Mouse (Mus musculus): ENCODE results near the gene Inpp5b.

Inpp5b gene

GRCm38 (mm10) chr4:124765802-124766565, 24.3 kb downstream of the Inpp5b start:
- no peak for DNase-seq (ENCODE audit: low spot score)

DNA sequence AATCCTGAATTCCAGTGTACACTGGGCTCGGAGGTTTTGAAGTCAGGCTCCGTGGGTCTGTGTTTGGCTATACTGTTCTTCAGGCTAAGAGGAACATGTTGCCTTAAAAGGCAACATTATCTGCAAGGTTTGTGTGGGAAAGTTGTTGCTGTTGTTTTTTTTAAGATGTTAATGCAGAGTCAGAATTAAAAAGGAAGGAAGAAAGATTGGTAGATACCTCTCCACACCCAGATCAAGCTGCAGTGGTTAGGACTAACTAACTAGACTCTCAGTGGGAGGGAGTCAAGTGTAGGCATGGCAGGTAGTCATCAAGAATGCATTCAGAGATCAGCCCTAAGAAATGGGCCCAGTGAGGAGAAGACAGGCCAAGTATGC, 24.9 kb downstream of the Inpp5b start:
- DNase-seq (ENCODE audit: low spot score): no peak

- DNase-seq (ENCODE audit: low spot score): no peak
Measured at GRCm38 (mm10) chr4:124768963-124769591, 27.4 kb downstream of the Inpp5b start.

DNA sequence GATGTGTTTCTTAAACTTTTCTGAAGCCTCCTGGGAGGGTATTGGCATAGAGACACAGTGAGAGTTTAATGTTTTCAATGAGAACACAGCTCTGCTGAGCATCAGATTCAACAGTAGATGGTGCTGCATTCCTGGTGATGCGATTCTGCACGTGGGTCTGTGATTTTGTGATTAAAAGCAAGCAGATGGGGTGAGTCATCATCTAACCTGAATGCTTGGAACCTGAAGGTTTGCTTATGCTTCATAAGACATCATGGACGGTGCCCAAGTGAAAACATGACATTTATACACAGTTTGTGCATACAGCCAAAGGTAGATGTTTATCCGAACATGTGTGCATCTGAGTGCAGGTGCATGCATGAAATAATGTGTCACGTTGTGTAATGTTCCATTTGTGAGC, 29.0 kb downstream of the Inpp5b start:
- DNase-seq (ENCODE audit: low spot score): no peak

GRCm38 (mm10) chr4:124772125-124772524, 30.5 kb downstream of the Inpp5b start:
- no peak for DNase-seq (ENCODE audit: low spot score)

GRCm38 (mm10) chr4:124773449-124773848, 31.8 kb downstream of the Inpp5b start:
- no peak for DNase-seq (ENCODE audit: low spot score)

DNA sequence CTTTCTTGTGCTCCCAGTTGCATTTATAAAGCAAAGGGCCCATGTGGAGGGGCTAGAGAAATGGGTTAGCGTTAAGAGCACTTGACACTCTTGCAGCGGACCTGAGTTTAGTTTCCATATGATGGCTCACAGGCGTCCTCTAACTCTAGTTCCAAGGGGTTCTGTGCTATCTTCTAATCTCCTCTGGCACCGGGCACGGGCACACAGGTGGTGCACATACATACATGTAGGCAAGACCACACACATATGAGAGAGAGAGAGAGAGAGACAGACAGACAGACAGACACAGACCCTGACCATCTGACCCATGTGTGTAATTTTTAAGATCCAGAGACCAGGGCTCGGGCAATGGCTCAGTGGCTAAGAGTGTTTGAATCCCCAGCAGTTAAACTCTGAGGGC, 32.3 kb downstream of the Inpp5b start:
- no peak for DNase-seq (ENCODE audit: low spot score)

DNA sequence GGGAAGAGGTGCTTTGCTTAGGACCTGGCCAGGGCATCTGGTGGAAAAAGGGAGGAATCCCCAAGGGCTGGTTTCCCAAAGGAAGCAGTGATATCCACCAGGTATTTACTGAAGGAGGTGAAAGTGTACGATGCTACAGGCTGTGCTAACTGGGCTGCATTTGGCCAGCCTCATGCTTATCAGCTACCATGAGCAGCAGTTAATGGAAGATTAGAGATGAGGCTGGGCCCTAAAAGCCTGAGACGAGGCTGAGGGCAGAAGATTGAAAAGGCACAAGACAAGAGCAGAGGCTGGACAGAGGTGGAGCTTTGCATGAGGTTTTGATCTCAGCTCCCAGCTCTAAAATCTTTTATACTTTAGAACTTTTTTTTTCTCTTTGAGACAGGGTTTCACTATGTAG, 32.8 kb downstream of the Inpp5b start:
- no peak for DNase-seq (ENCODE audit: low spot score)

DNA sequence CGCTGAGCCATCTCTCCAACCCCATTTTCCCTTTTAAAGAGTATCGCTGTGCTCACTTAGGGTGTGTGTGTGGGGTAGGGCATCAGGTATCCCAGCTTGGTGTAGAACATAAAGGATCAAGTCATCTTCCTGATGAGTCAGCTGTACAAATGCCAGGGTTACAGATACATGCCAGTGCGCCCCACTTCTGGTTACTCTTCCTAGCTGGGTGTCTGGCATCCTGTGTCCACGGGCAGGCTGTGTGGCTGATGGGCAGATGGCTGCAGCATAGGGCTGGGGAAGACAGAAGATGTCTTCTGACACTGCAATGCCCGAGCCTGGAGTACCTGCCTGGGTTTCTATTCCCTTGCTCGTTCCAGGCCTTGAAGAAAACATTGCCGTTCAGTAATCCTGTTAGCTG, 39.7 kb downstream of the Inpp5b start:
- no peak for DNase-seq (ENCODE audit: low spot score)

DNA sequence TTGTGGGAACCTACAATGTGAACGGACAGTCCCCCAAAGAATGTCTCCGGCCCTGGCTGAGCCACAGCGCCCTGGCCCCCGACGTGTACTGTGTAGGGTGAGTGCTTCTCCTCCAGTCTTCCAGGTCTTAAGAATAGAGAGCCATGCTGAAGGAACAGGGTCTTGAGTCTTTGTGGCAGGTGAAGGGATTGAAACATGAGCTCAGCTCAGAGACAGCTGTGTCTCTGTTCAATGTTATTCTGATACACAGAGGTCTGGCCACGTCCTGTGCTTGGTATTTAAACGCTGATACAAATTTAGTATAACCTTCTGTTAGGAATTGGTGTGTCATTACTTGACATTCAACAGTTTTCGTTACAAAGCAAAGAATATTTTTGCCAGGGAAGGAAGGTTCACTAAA, 40.7 kb downstream of the Inpp5b start:
- no peak for DNase-seq (ENCODE audit: low spot score)

- no peak for DNase-seq (ENCODE audit: low spot score)
Measured at GRCm38 (mm10) chr4:124783937-124784336, 42.3 kb downstream of the Inpp5b start.

DNA sequence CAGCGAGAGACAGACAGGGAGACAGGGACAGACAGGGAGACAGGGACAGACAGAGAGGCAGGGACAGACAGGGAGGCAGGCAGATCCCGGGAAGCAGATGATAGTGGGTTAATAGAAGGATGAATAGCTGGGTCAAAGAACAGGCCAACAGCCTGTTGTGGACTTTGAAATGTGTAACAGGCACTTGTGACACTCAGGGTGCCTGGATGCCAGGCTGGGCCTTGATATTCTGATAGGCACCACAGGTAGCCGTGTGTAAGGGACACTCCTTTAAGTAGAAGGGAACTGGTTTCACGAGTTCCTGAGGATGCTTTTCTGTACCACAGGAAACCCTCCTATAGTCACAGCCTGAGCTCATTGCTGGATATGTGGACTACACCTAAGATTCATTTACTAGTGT, 48.4 kb downstream of the Inpp5b start:
- no peak for DNase-seq (ENCODE audit: low spot score)

- DNase-seq (ENCODE audit: low spot score): no peak
Measured at GRCm38 (mm10) chr4:124792114-124792513, 50.5 kb downstream of the Inpp5b start.

GRCm38 (mm10) chr4:124796141-124796540, 54.5 kb downstream of the Inpp5b start:
- no peak for DNase-seq (ENCODE audit: low spot score)

DNA sequence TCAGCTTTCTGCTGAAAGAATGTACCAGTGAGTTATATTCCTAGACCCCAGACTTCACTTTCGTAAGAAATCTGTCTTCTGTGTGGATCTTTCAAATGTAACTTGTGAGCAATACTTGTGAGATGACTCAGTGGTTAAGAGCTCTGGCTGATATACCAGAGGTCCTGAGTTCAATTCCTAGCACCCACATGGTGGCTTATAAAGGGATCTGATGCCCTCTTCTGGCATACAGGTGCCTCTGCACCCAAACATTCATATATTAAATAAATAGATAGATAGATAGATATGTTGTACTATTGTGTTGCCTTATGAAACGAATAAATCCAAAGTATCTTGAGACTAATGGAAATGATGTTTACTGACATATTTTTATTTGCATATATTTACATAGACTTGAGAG, 55.3 kb downstream of the Inpp5b start:
- DNase-seq (ENCODE audit: low spot score): no peak

- DNase-seq (ENCODE audit: low spot score): peak; percentile 78
Measured at GRCm38 (mm10) chr4:124801552-124802308, 60.1 kb downstream of the Inpp5b start, which contains the start of gene Mtf1. Gene Mtf1 (plus strand): TSS chr4:124802104.

DNA sequence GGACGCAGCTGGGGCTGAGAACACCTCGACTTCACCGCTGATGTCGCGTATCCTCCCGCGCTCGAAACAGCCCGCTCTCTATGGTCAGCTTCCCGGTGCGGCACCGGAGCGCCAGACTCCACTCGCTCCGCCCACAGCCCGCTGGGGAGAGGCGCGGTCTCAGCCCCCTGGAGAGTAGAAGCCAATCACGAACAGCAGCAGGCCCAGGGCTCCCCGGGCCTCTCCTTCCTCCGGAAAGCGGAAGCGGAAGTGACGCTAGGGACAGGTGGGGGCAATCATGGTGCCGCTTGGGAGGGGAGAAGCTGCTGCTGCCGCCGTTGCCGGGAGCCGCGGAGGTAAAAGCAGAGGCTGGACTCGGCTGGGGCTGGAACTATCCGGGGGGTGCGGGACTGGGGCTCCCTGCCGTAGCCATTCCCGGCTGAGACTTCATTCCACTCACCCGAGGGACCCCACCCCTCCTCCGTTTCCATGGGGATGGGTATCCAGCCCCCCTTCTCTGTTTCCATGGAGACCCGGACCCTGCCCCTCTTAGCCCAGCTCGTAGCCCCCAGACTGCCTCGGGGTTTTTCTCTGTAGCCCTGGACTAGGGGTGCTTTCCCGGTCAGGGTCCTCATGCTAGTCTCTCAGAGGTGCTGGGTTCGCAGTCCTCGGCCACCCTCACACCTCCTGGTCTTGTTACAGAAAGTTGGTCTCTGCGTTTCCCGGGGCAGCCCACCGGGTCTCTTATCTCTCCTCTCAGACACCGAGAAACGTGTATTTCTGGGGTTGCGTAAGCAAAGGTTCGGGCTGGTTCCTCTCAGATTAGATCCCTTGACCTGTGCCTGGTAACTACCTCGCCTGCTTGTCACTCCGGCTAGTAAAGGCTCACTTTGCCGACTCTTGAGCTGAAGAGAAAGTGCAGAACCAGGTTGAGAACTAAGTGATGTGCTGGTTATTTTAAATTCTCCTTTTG, 60.9 kb downstream of the Inpp5b start:
- peak; percentile 95 for DNase-seq (ENCODE audit: low spot score)

DNA sequence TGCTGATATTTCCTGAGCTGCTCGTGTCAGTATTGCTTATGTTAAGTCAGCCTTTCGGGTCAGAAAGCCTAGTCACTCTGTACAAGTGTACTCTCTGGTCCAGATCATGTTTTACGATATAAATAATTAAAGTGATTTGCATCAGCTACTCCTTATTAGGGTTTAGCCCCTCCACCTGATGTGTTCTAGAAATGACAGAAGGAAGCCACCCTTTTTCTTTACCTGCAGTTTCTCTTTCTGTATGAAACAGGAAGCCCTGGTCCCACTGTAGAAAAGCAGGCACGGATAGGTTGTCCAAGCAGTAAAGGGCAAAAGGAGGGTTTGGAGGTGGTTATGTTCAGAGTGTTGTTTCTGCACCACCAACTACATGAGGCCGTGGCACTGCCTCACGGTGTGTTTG, 61.8 kb downstream of the Inpp5b start:
- no peak for DNase-seq (ENCODE audit: low spot score)

DNA sequence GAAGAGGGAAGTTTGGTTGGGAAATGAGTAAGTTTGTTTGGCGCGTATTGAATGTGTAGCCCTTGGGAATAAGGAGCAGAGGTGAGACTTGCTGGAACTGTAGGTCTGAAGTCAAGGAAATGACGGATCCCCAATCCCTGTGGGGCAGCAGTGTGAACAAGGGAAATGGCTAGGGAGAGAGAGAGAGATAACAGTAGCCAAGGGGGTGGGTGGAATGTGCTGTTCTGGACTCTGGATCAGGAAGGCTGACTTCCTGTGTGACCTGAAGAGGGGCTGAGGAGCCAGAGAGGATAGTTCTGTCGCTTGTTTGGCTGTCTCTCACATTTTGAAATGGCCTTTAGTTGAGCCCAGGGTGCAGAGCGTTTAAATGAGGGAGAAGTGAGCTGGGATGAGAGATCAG, 66.9 kb downstream of the Inpp5b start:
- DNase-seq (ENCODE audit: low spot score): no peak

GRCm38 (mm10) chr4:124809136-124809883, 67.7 kb downstream of the Inpp5b start:
- DNase-seq (ENCODE audit: low spot score): no peak

DNA sequence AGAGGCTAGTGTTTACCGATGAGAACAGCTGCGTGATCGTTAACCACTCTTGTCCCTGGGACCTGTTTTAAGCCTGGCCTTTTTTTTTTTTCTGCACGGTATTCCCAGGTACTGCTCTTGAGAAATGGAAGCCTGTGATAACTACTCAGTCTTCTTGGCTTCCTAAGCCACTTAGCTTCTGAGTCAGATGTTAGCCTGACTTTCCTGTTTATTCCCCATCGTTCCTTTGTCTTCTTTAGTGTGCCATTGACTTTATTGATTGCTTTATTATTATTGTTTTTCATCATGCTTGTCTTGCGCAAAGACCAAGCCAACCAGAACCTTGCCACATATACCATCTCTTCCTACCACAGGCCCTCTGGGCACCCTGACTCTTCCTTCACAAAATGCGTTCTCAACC, 68.4 kb downstream of the Inpp5b start:
- DNase-seq (ENCODE audit: low spot score): no peak

Measured in ovary, postnatal 14 days (tissue).